Mouse (Mus musculus): ENCODE measurements around the gene Aars. TPM values are rescaled to one million over a fixed set of nuclear protein-coding genes. Genes with fewer than 3 reads are reported as not detected.
"Not testable (repeated sequence)": the region's sequence is repeated elsewhere in the genome, so short reads cannot be mapped to it uniquely, and the experiment has no call there.

The Aars gene
- polyA plus RNA-seq, 1 experiment from 2014 or later = 73.8 TPM

GRCm38 (mm10) chr8:111055661-111056060 is 22.7 kb downstream of the Aars start:
- peaks cover 14% of the 10 kb centered on the region for H3K4me1 ChIP-seq (replicated peaks)
- H3K9ac ChIP-seq (replicated peaks) = no peak overlapping the region
- H3K4me3 ChIP-seq (replicated peaks) = peak overlapping the region; percentile 95; the same call in 1 of the 2 replicates
- H3K9me3 ChIP-seq = no peaks in the 10 kb centered on the region
- ATAC-seq (ENCODE audit: insufficient number of reproducible peaks, insufficient read depth, low FRiP score, low TSS enrichment, low read depth) = 0 out of 2 replicates have a peak, but pooled peaks have one; percentile 2
- no peak overlapping the region for H3K27ac ChIP-seq
- H3K27me3 ChIP-seq = peaks cover under 1% of the 10 kb centered on the region; the same call in 1 of the 2 replicates
- H3K4me2 ChIP-seq = no peak overlapping the region
- WGBS = 65% methylated on average over 2 of the region's 2 CpGs
- peaks cover 64% of the 10 kb centered on the region for H3K36me3 ChIP-seq

- peak; percentile 92 for ATAC-seq (ENCODE audit: insufficient number of reproducible peaks, insufficient read depth, low FRiP score, low TSS enrichment, low read depth)
These were observed 23.3 kb downstream of the Aars start, which contains the start of gene Exosc6 for GRCm38 (mm10) chr8:111056158-111056663. Exosc6 (plus strand) TSS chr8:111056339.

GRCm38 (mm10) chr8:111056691-111057293 is 23.8 kb downstream of the Aars start:
- under 1% methylated on average over 63 of the region's 63 CpGs for WGBS

More at GRCm38 (mm10) chr8:111056158-111056663, 23.3 kb downstream of the Aars start, which contains the start of gene Exosc6:
- Histone ChIP-seq H3K4me2 (peak within 1 kb of the TSS; percentile 99), H3K27me3 (peaks cover 5% of the 10 kb centered on the region; the same call in 1 of the 2 replicates), H3K4me3 (replicated peaks) (peak within 1 kb of the TSS; percentile 95), H3K9me3 (no peaks in the 10 kb centered on the region), H3K27ac (peak within 1 kb of the TSS; percentile 88), H3K9ac (replicated peaks) (peak within 1 kb of the TSS; percentile 94), H3K4me1 (replicated peaks) (peaks cover 20% of the 10 kb centered on the region), H3K36me3 (peaks cover 60% of the 10 kb centered on the region)
- under 1% methylated on average over 68 of the region's 68 CpGs for WGBS

GRCm38 (mm10) chr8:111058946-111059572 is 26.1 kb downstream of the Aars start:
- H3K27me3 ChIP-seq = peaks cover 5% of the 10 kb centered on the region; the same call in 1 of the 2 replicates
- no peaks in the 10 kb centered on the region for H3K9me3 ChIP-seq
- 52% methylated on average over 2 of the region's 2 CpGs for WGBS
- no peak overlapping the region for H3K9ac ChIP-seq (replicated peaks)
- peaks cover 31% of the 10 kb centered on the region for H3K36me3 ChIP-seq
- H3K4me1 ChIP-seq (replicated peaks) = peaks cover 24% of the 10 kb centered on the region
- ATAC-seq (ENCODE audit: insufficient number of reproducible peaks, insufficient read depth, low FRiP score, low TSS enrichment, low read depth) = no peak
- H3K4me2 ChIP-seq = no peak overlapping the region
- H3K4me3 ChIP-seq (replicated peaks) = no peak overlapping the region
- no peak overlapping the region for H3K27ac ChIP-seq

More at GRCm38 (mm10) chr8:111056691-111057293, 23.8 kb downstream of the Aars start:
- H3K36me3 ChIP-seq = peaks cover 54% of the 10 kb centered on the region
- H3K9ac ChIP-seq (replicated peaks) = peak overlapping the region; percentile 94
- peak; percentile 16; the same call in 1 of the 2 replicates for ATAC-seq (ENCODE audit: insufficient number of reproducible peaks, insufficient read depth, low FRiP score, low TSS enrichment, low read depth)
- H3K27me3 ChIP-seq = peaks cover 5% of the 10 kb centered on the region; the same call in 1 of the 2 replicates
- peak overlapping the region; percentile 88 for H3K27ac ChIP-seq
- peak overlapping the region; percentile 95 for H3K4me3 ChIP-seq (replicated peaks)
- H3K4me2 ChIP-seq = peak overlapping the region; percentile 99
- H3K9me3 ChIP-seq = no peaks in the 10 kb centered on the region
- H3K4me1 ChIP-seq (replicated peaks) = peaks cover 24% of the 10 kb centered on the region

GRCm38 (mm10) chr8:111061688-111062071 is 28.7 kb downstream of the Aars start:
- Histone ChIP-seq H3K9ac (replicated peaks) (peak overlapping the region; percentile 65), H3K27ac (no peak overlapping the region), H3K9me3 (no peaks in the 10 kb centered on the region), H3K4me3 (replicated peaks) (peak overlapping the region; percentile 66), H3K27me3 (peaks cover 5% of the 10 kb centered on the region), H3K4me2 (peak overlapping the region; percentile 77), H3K4me1 (replicated peaks) (peaks cover 24% of the 10 kb centered on the region), H3K36me3 (peaks cover 13% of the 10 kb centered on the region)
- WGBS = 1% methylated on average over 14 of the region's 14 CpGs
- ATAC-seq (ENCODE audit: insufficient number of reproducible peaks, insufficient read depth, low FRiP score, low TSS enrichment, low read depth) = no peak

- H3K36me3 ChIP-seq = peaks cover 13% of the 10 kb centered on the region
- peaks cover 20% of the 10 kb centered on the region for H3K4me1 ChIP-seq (replicated peaks)
- no peaks in the 10 kb centered on the region for H3K9me3 ChIP-seq
- H3K27me3 ChIP-seq = peaks cover 5% of the 10 kb centered on the region
- ATAC-seq (ENCODE audit: insufficient number of reproducible peaks, insufficient read depth, low FRiP score, low TSS enrichment, low read depth) = peak; percentile 86
- H3K9ac ChIP-seq (replicated peaks) = peak overlapping the region; percentile 65
- peak overlapping the region; percentile 77 for H3K4me2 ChIP-seq
- H3K27ac ChIP-seq = peak overlapping the region; percentile 64; the same call in 1 of the 2 replicates
- peak overlapping the region; percentile 66 for H3K4me3 ChIP-seq (replicated peaks)
- under 1% methylated on average over 27 of the region's 27 CpGs for WGBS
These were observed 29.3 kb downstream of the Aars start for GRCm38 (mm10) chr8:111062072-111062757.

- Histone ChIP-seq H3K27ac (no peak overlapping the region), H3K4me2 (peak overlapping the region; percentile 77), H3K9ac (replicated peaks) (no peak overlapping the region), H3K4me1 (replicated peaks) (peaks cover 13% of the 10 kb centered on the region), H3K27me3 (peaks cover 5% of the 10 kb centered on the region), H3K9me3 (no peaks in the 10 kb centered on the region), H3K36me3 (peaks cover 11% of the 10 kb centered on the region), H3K4me3 (replicated peaks) (peak overlapping the region; percentile 66)
- 46% methylated on average over 2 of the region's 2 CpGs for WGBS
- no peak for ATAC-seq (ENCODE audit: insufficient number of reproducible peaks, insufficient read depth, low FRiP score, low TSS enrichment, low read depth)
These were observed 29.9 kb downstream of the Aars start for GRCm38 (mm10) chr8:111062893-111063292.

GRCm38 (mm10) chr8:111066308-111066707 is 33.4 kb downstream of the Aars start:
- H3K4me1 ChIP-seq (replicated peaks) = peaks cover 3% of the 10 kb centered on the region
- no peak overlapping the region for H3K4me3 ChIP-seq (replicated peaks)
- H3K27me3 ChIP-seq = no peaks in the 10 kb centered on the region; the same call in 1 of the 2 replicates
- ATAC-seq (ENCODE audit: insufficient number of reproducible peaks, insufficient read depth, low FRiP score, low TSS enrichment, low read depth) = no peak
- no peak overlapping the region for H3K27ac ChIP-seq
- no peak overlapping the region for H3K4me2 ChIP-seq
- no peaks in the 10 kb centered on the region for H3K9me3 ChIP-seq
- WGBS = 60% methylated on average over 4 of the region's 4 CpGs
- H3K36me3 ChIP-seq = no peaks in the 10 kb centered on the region
- H3K9ac ChIP-seq (replicated peaks) = no peak overlapping the region

GRCm38 (mm10) chr8:111067439-111067838 is 34.5 kb downstream of the Aars start:
- ATAC-seq (ENCODE audit: insufficient number of reproducible peaks, insufficient read depth, low FRiP score, low TSS enrichment, low read depth) = no peak
- Histone ChIP-seq H3K9me3 (no peaks in the 10 kb centered on the region), H3K4me1 (replicated peaks) (no peaks in the 10 kb centered on the region), H3K36me3 (no peaks in the 10 kb centered on the region), H3K27me3 (no peaks in the 10 kb centered on the region; the same call in 1 of the 2 replicates), H3K4me2 (no peak overlapping the region), H3K27ac (no peak overlapping the region), H3K4me3 (replicated peaks) (no peak overlapping the region), H3K9ac (replicated peaks) (no peak overlapping the region)
- 33% methylated on average over 10 of the region's 10 CpGs for WGBS

- H3K9ac ChIP-seq (replicated peaks); H3K27ac ChIP-seq; H3K4me3 ChIP-seq (replicated peaks); ATAC-seq (ENCODE audit: insufficient number of reproducible peaks, insufficient read depth, low FRiP score, low TSS enrichment, low read depth); H3K4me2 ChIP-seq; H3K4me1 ChIP-seq (replicated peaks); H3K36me3 ChIP-seq; H3K9me3 ChIP-seq; H3K27me3 ChIP-seq: not testable (repeated sequence)
- WGBS = 95% methylated on average over 9 of the region's 9 CpGs
These were observed 35.7 kb downstream of the Aars start for GRCm38 (mm10) chr8:111068660-111069059.

GRCm38 (mm10) chr8:111075926-111076325 is 43.0 kb downstream of the Aars start:
- ATAC-seq (ENCODE audit: insufficient number of reproducible peaks, insufficient read depth, low FRiP score, low TSS enrichment, low read depth) = no peak
- Histone ChIP-seq H3K4me1 (replicated peaks) (peaks cover 3% of the 10 kb centered on the region; the same call in 1 of the 2 replicates), H3K36me3 (no peaks in the 10 kb centered on the region), H3K9ac (replicated peaks) (no peak overlapping the region), H3K4me2 (no peak overlapping the region), H3K4me3 (replicated peaks) (no peak overlapping the region), H3K27me3 (no peaks in the 10 kb centered on the region), H3K27ac (no peak overlapping the region), H3K9me3 (no peaks in the 10 kb centered on the region)
- WGBS = 78% methylated on average over 3 of the region's 3 CpGs

Data from limb, embryonic 12.5 days (tissue).